Mouse (Mus musculus): ENCODE measurements at regions not wholly inside any gene's neighbourhood (a gene's known extent, or its start where the extent isn't known, plus 50 kb on each side); places are given as distances from the start of the nearest gene placed in this dataset.
"Not testable (repeated sequence)": the region's sequence is repeated elsewhere in the genome, so short reads cannot be mapped to it uniquely, and the experiment has no call there.

- in situ Hi-C loops (cut with MboI): no loop called here
Observed at GRCm38 (mm10) chr2:53276435-53276834, 84.9 kb downstream of the Arl6ip6 start.

GRCm38 (mm10) chr2:53301712-53302423 is 110.3 kb downstream of the Arl6ip6 start:
- in situ Hi-C loops (cut with MboI): no loop called here

GRCm38 (mm10) chr2:53330680-53331079 is 139.2 kb downstream of the Arl6ip6 start:
- in situ Hi-C loops (cut with MboI): loop anchor here (25.0 kb wide), 1 partner anchor 757 kb away; the partner anchor contains the start of gene Rprm

GRCm38 (mm10) chr2:53359026-53359425 is 167.5 kb downstream of the Arl6ip6 start:
- in situ Hi-C loops (cut with MboI): no loop called here

GRCm38 (mm10) chr2:53382348-53382747 is 190.8 kb downstream of the Arl6ip6 start:
- in situ Hi-C loops (cut with MboI): no loop called here

GRCm38 (mm10) chr2:53384545-53385176 is 193.1 kb downstream of the Arl6ip6 start:
- in situ Hi-C loops (cut with MboI): no loop called here

GRCm38 (mm10) chr2:53388652-53389051 is 197.1 kb downstream of the Arl6ip6 start:
- in situ Hi-C loops (cut with MboI): no loop called here

GRCm38 (mm10) chr2:53414471-53414870 is 222.9 kb downstream of the Arl6ip6 start:
- in situ Hi-C loops (cut with MboI): no loop called here

GRCm38 (mm10) chr2:53437046-53437815 is 245.7 kb downstream of the Arl6ip6 start:
- in situ Hi-C loops (cut with MboI): no loop called here

- in situ Hi-C loops (cut with MboI): not testable (repeated sequence)
Observed at GRCm38 (mm10) chr2:53440301-53440700, 248.8 kb downstream of the Arl6ip6 start.

GRCm38 (mm10) chr2:53460265-53460664 is 268.7 kb downstream of the Arl6ip6 start:
- in situ Hi-C loops (cut with MboI): no loop called here

- in situ Hi-C loops (cut with MboI): no loop called here
Observed at GRCm38 (mm10) chr2:53474455-53474854, 282.9 kb downstream of the Arl6ip6 start.

- in situ Hi-C loops (cut with MboI): not testable (repeated sequence)
Observed at GRCm38 (mm10) chr2:53479051-53479450, 287.5 kb downstream of the Arl6ip6 start.

- in situ Hi-C loops (cut with MboI): no loop called here
Observed at GRCm38 (mm10) chr2:53488301-53488700, 296.8 kb downstream of the Arl6ip6 start.

- in situ Hi-C loops (cut with MboI): no loop called here
Observed at GRCm38 (mm10) chr2:53490805-53491585, 299.5 kb downstream of the Arl6ip6 start.

- in situ Hi-C loops (cut with MboI): no loop called here
Observed at GRCm38 (mm10) chr2:53492788-53493187, 301.3 kb downstream of the Arl6ip6 start.

- in situ Hi-C loops (cut with MboI): no loop called here
Observed at GRCm38 (mm10) chr2:53501657-53502274, 310.2 kb downstream of the Arl6ip6 start.

GRCm38 (mm10) chr2:53502275-53502667 is 310.7 kb downstream of the Arl6ip6 start:
- in situ Hi-C loops (cut with MboI): no loop called here

- in situ Hi-C loops (cut with MboI): no loop called here
Observed at GRCm38 (mm10) chr2:53542097-53542496, 350.6 kb downstream of the Arl6ip6 start.

- in situ Hi-C loops (cut with MboI): no loop called here
Observed at GRCm38 (mm10) chr2:53574007-53574406, 382.5 kb downstream of the Arl6ip6 start.

- in situ Hi-C loops (cut with MboI): no loop called here
Observed at GRCm38 (mm10) chr2:53605829-53606228, 414.3 kb downstream of the Arl6ip6 start.
